Mouse (Mus musculus): ENCODE data around the gene Slf2. TPM values are rescaled to one million over a fixed set of nuclear protein-coding genes. Genes with fewer than 3 reads are reported as not detected.

Gene Slf2
- polyA plus RNA-seq, 1 experiment from 2014 or later, result 56.7 TPM

DNA sequence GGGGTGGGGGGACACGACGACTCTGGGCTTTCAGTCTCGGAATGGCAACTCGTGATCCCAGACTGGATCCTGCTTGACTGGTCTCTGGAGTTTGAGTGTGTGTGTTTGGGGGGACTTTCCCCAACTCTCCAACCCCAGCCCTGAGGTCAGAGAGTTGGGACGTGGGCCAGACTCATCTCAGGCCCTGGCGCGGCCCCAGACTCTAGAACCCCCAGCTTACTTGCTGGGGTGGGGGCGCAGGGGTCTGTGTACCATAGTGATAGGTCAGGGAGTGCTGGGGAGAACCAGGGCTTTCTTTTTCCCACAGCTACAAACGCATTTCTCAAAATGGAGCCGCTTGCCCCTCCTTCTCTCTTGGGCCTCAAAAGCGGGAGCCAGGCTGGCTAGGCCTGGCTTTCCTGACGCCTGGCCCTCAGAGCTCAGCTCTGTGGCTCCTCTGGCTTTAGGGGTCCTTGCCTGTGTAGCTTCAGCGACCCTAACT, 87.4 kb downstream of the Slf2 start:
- no peak for ATAC-seq (ENCODE audit: insufficient number of reproducible peaks, insufficient read depth, low FRiP score, low read depth)
- Histone ChIP-seq H3K9ac (replicated peaks; ENCODE audit: low read depth, low read length) (peak overlapping the region; percentile 76), H3K4me3 (ENCODE audit: low read depth, low read length) (peak overlapping the region; percentile 87), H3K4me2 (replicated peaks; ENCODE audit: low read depth, low read length) (peak overlapping the region; percentile 91), H3K36me3 (ENCODE audit: control insufficient read depth, insufficient read depth, low read length) (peaks cover 15% of the 10 kb centered on the region; the same call in 1 of the 2 replicates), H3K4me1 (ENCODE audit: control insufficient read depth, insufficient read depth, low read length) (peaks cover 47% of the 10 kb centered on the region), H3K9me3 (ENCODE audit: control insufficient read depth, low read depth, low read length) (no peaks in the 10 kb centered on the region), H3K27me3 (ENCODE audit: control insufficient read depth, insufficient read depth, low read length) (no peaks in the 10 kb centered on the region), H3K27ac (ENCODE audit: low read length) (peak overlapping the region; percentile 99)
- WGBS, result 0% methylated on average over 13 of the region's 13 CpGs

DNA sequence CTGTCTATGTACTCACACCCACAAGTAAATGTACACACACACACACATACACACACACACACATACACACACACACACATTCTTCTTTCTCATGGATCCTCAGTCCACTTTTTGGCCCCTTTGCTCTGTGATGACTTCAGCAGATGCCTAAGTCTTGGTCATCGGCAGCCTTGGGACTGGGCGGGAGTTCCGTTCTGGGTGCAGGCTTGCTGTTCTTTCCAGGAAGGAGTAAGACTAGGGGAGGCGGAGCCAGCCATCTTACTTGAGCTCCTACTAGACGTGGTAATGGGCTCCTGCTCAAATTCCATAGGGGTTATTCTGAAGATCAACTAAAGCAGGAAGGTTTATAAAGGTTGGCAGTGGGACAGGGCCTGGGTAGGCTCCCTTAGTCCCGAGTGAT, 89.4 kb downstream of the Slf2 start:
- H3K9ac ChIP-seq (replicated peaks; ENCODE audit: low read depth, low read length), result no peak overlapping the region
- WGBS, result 55% methylated on average over 6 of the region's 6 CpGs

DNA sequence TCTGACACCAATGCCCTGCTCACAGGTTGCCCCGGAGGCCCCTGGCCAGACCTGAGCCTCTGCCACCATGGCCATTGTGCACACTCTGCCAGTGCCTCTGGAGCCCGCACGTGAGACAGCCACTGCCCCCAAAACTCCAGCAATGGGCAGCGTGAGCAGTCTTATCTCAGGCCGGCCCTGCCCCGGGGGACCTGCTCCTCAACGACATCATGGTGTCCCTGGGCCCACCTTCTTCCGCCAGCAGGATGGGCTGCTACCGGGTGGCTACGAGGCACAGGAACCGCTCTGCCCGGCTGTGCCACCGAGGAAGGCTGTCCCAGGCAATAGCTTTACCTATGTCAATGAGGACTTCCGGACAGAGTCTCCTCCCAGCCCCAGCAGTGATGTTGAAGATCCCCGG, 90.4 kb downstream of the Slf2 start:
- H3K27me3 ChIP-seq (ENCODE audit: control insufficient read depth, insufficient read depth, low read length), result no peaks in the 10 kb centered on the region
- peaks cover 37% of the 10 kb centered on the region for H3K4me1 ChIP-seq (ENCODE audit: control insufficient read depth, insufficient read depth, low read length)

More for the DNA sequence above, 89.4 kb downstream of the Slf2 start:
- Histone ChIP-seq H3K4me3 (ENCODE audit: low read depth, low read length) (no peak overlapping the region), H3K9me3 (ENCODE audit: control insufficient read depth, low read depth, low read length) (no peaks in the 10 kb centered on the region), H3K27me3 (ENCODE audit: control insufficient read depth, insufficient read depth, low read length) (no peaks in the 10 kb centered on the region), H3K36me3 (ENCODE audit: control insufficient read depth, insufficient read depth, low read length) (peaks cover 28% of the 10 kb centered on the region), H3K4me1 (ENCODE audit: control insufficient read depth, insufficient read depth, low read length) (peaks cover 37% of the 10 kb centered on the region), H3K27ac (ENCODE audit: low read length) (no peak overlapping the region), H3K4me2 (replicated peaks; ENCODE audit: low read depth, low read length) (peak overlapping the region; percentile 10; the same call in 1 of the 2 replicates)
- ATAC-seq (ENCODE audit: insufficient number of reproducible peaks, insufficient read depth, low FRiP score, low read depth), result no peak

DNA sequence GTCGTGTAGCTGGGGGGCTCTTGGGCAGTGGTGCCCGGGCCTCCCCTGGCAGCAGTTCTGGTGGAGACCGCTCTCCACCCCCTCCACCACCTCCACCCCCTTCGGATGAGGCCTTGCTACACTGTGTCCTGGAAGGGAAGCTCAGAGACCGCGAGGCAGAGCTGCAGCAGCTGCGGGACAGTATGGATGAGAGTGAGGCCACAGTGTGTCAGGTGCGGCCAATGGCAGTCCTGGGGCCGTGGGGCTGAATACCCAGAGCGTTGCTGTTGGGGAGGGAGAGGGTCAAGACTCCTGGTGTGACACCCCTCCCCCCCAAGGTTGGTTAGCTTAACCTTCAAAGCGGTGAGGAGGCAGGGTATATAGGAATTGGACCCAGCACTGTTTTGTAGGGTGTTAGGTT, 93.0 kb downstream of the Slf2 start:
- Histone ChIP-seq H3K9ac (replicated peaks; ENCODE audit: low read depth, low read length) (no peak overlapping the region), H3K4me1 (ENCODE audit: control insufficient read depth, insufficient read depth, low read length) (peaks cover 30% of the 10 kb centered on the region), H3K9me3 (ENCODE audit: control insufficient read depth, low read depth, low read length) (no peaks in the 10 kb centered on the region), H3K36me3 (ENCODE audit: control insufficient read depth, insufficient read depth, low read length) (peaks cover 56% of the 10 kb centered on the region), H3K4me3 (ENCODE audit: low read depth, low read length) (no peak overlapping the region), H3K4me2 (replicated peaks; ENCODE audit: low read depth, low read length) (no peak overlapping the region), H3K27me3 (ENCODE audit: control insufficient read depth, insufficient read depth, low read length) (no peaks in the 10 kb centered on the region), H3K27ac (ENCODE audit: low read length) (no peak overlapping the region)
- no peak; the same call in 1 of the 2 replicates for ATAC-seq (ENCODE audit: insufficient number of reproducible peaks, insufficient read depth, low FRiP score, low read depth)
- WGBS, result 84% methylated on average over 11 of the region's 11 CpGs

More for the DNA sequence above, 90.4 kb downstream of the Slf2 start:
- H3K4me3 ChIP-seq (ENCODE audit: low read depth, low read length), result no peak overlapping the region
- WGBS, result 90% methylated on average over 15 of the region's 15 CpGs
- no peak overlapping the region for H3K27ac ChIP-seq (ENCODE audit: low read length)
- H3K9me3 ChIP-seq (ENCODE audit: control insufficient read depth, low read depth, low read length), result no peaks in the 10 kb centered on the region
- H3K9ac ChIP-seq (replicated peaks; ENCODE audit: low read depth, low read length), result no peak overlapping the region
- no peak overlapping the region for H3K4me2 ChIP-seq (replicated peaks; ENCODE audit: low read depth, low read length)
- ATAC-seq (ENCODE audit: insufficient number of reproducible peaks, insufficient read depth, low FRiP score, low read depth), result no peak
- H3K36me3 ChIP-seq (ENCODE audit: control insufficient read depth, insufficient read depth, low read length), result peaks cover 38% of the 10 kb centered on the region

DNA sequence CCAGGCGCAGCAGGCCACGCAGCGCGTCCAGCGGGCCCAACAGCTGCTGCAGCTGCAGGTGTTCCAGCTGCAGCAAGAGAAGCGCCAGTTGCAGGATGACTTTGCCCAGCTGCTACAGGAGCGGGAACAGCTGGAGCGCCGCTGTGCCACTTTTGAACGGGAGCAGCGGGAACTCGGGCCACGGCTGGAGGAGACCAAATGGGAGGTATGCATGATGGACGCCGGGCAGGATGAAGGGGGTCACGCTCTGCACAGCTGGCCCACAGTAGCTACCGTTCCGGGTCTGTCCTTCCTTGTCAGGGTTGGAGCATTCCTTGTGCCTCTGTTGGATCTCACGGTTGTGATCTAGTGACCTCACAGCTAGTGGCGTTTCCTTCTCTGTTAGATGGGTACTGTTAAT, 93.8 kb downstream of the Slf2 start:
- no peak overlapping the region for H3K9ac ChIP-seq (replicated peaks; ENCODE audit: low read depth, low read length)
- H3K27me3 ChIP-seq (ENCODE audit: control insufficient read depth, insufficient read depth, low read length), result no peaks in the 10 kb centered on the region
- no peak overlapping the region for H3K4me3 ChIP-seq (ENCODE audit: low read depth, low read length)
- ATAC-seq (ENCODE audit: insufficient number of reproducible peaks, insufficient read depth, low FRiP score, low read depth), result no peak
- no peak overlapping the region for H3K4me2 ChIP-seq (replicated peaks; ENCODE audit: low read depth, low read length)
- H3K36me3 ChIP-seq (ENCODE audit: control insufficient read depth, insufficient read depth, low read length), result peaks cover 56% of the 10 kb centered on the region
- WGBS, result 86% methylated on average over 20 of the region's 20 CpGs
- H3K9me3 ChIP-seq (ENCODE audit: control insufficient read depth, low read depth, low read length), result no peaks in the 10 kb centered on the region
- H3K4me1 ChIP-seq (ENCODE audit: control insufficient read depth, insufficient read depth, low read length), result peaks cover 22% of the 10 kb centered on the region
- no peak overlapping the region for H3K27ac ChIP-seq (ENCODE audit: low read length)

DNA sequence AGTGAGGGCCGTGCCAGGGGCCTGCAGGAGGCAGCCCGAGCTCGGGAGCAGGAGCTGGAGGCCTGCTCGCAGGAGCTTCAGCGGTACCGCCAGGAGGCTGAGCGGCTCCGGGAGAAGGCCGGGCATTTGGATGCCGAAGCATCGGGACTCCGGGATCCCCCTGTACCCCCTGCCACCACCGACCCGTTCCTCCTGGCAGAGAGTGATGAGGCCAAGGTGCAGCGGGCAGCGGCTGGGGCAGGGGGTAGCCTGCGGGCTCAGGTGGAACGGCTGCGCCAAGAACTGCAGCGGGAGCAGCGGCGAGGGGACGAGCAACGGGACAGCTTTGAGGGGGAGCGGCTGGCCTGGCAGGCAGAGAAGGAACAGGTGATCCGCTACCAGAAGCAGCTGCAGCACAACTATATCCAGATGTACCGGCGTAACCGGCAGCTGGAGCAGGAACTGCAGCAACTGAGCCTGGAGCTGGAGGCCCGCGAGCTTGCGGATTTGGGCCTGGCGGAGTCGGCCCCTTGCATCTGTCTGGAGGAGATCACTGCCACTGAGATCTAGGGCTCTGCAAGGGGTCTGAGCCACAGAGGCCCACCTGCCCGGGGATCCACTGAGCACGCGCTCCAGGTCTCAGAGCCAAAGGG, 95.1 kb downstream of the Slf2 start:
- Histone ChIP-seq H3K9me3 (ENCODE audit: control insufficient read depth, low read depth, low read length) (no peaks in the 10 kb centered on the region), H3K4me2 (replicated peaks; ENCODE audit: low read depth, low read length) (no peak overlapping the region), H3K4me3 (ENCODE audit: low read depth, low read length) (no peak overlapping the region), H3K27me3 (ENCODE audit: control insufficient read depth, insufficient read depth, low read length) (no peaks in the 10 kb centered on the region), H3K36me3 (ENCODE audit: control insufficient read depth, insufficient read depth, low read length) (peaks cover 56% of the 10 kb centered on the region), H3K27ac (ENCODE audit: low read length) (no peak overlapping the region; the same call in 1 of the 2 replicates), H3K9ac (replicated peaks; ENCODE audit: low read depth, low read length) (no peak overlapping the region), H3K4me1 (ENCODE audit: control insufficient read depth, insufficient read depth, low read length) (peaks cover 17% of the 10 kb centered on the region; the same call in 1 of the 2 replicates)
- 92% methylated on average over 37 of the region's 37 CpGs for WGBS
- no peak for ATAC-seq (ENCODE audit: insufficient number of reproducible peaks, insufficient read depth, low FRiP score, low read depth)

DNA sequence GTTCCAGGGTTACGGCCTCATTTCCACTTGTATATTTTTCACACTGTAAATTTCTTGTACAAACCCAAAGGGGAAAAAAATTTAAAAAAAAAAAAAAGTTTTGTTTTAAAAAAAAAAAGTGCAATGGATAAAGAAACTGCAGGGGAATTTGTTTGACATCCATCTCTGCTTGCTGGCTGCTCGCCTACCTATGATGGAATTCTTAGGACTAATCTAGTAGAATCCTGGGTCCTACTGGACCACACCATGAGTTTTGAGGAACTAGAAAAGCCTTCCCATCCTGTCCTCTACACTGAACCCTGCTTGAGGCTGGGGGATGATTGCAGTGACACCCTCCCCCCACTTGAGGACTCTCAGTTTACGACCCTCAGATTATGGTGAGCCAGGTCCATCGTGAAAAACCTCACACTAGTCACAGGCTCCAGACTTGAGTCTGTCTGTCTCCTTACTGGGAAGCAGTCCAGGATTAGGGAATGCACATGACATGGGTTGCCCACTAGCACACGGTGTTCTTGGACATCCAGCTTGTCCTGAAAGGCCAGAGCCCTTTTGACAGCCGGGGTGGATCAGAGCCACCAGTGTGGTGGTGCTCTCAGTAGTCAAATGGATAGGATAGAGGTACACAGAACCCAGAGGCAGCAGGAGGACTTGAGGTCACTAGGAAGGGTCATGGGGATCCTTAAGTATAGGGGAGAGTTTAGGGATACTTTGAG, 96.2 kb downstream of the Slf2 start:
- H3K36me3 ChIP-seq (ENCODE audit: control insufficient read depth, insufficient read depth, low read length), result peaks cover 48% of the 10 kb centered on the region

DNA sequence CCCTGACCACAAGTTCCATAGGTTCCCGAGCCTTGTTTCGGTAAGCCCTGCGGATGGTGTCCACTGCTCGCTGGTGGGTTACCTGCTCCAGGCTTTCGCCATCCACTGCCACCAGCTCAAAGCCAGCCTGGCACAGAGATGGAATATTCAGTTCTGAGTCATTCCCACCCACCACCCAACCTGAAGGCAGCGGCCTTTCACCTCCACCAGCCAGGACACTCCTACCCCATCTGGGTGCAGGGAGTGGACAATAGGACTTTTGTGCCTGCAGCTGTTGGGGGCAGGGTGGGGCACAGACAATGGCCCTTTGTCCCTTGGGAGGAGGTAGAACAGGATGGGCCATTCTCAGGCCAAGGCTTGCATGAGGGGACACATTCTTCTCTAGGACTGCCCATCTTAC, 96.9 kb downstream of the Slf2 start:
- Histone ChIP-seq H3K9me3 (ENCODE audit: control insufficient read depth, low read depth, low read length) (no peaks in the 10 kb centered on the region), H3K36me3 (ENCODE audit: control insufficient read depth, insufficient read depth, low read length) (peaks cover 42% of the 10 kb centered on the region), H3K27ac (ENCODE audit: low read length) (no peak overlapping the region), H3K4me3 (ENCODE audit: low read depth, low read length) (no peak overlapping the region), H3K27me3 (ENCODE audit: control insufficient read depth, insufficient read depth, low read length) (no peaks in the 10 kb centered on the region), H3K4me2 (replicated peaks; ENCODE audit: low read depth, low read length) (no peak overlapping the region), H3K4me1 (ENCODE audit: control insufficient read depth, insufficient read depth, low read length) (peaks cover 19% of the 10 kb centered on the region; the same call in 1 of the 2 replicates), H3K9ac (replicated peaks; ENCODE audit: low read depth, low read length) (no peak overlapping the region)
- WGBS, result 79% methylated on average over 6 of the region's 6 CpGs
- ATAC-seq (ENCODE audit: insufficient number of reproducible peaks, insufficient read depth, low FRiP score, low read depth), result no peak

More for the DNA sequence above, 96.2 kb downstream of the Slf2 start:
- H3K9ac ChIP-seq (replicated peaks; ENCODE audit: low read depth, low read length), result no peak overlapping the region
- no peak overlapping the region for H3K27ac ChIP-seq (ENCODE audit: low read length)
- 72% methylated on average over 6 of the region's 6 CpGs for WGBS
- no peaks in the 10 kb centered on the region for H3K9me3 ChIP-seq (ENCODE audit: control insufficient read depth, low read depth, low read length)
- no peak overlapping the region for H3K4me3 ChIP-seq (ENCODE audit: low read depth, low read length)
- ATAC-seq (ENCODE audit: insufficient number of reproducible peaks, insufficient read depth, low FRiP score, low read depth), result no peak
- peaks cover 13% of the 10 kb centered on the region; the same call in 1 of the 2 replicates for H3K4me1 ChIP-seq (ENCODE audit: control insufficient read depth, insufficient read depth, low read length)
- H3K4me2 ChIP-seq (replicated peaks; ENCODE audit: low read depth, low read length), result no peak overlapping the region
- H3K27me3 ChIP-seq (ENCODE audit: control insufficient read depth, insufficient read depth, low read length), result no peaks in the 10 kb centered on the region

Data from stomach, embryonic 14.5 days (tissue).